ENCODE assay signal across 12 mouse cellular contexts in genomic region chr6:94924338-94925039, GRCm38 (mm10).
"Had no signal": no experiment of that assay in that cellular context is flagged by ENCODE, and none has a peak within 500 bp of the region (broad histone marks: within the 10 kb centered on the region; RNA-seq: fewer than 3 reads in every experiment).

No protein-coding gene starts in this region.

- ATAC-seq: intestine, embryonic 16.5 days; liver, postnatal 0 days; midbrain, embryonic 16.5 days had no signal

- DNase-seq: kidney, adult 2 months; kidney, postnatal 14 days; layer of hippocampus, postnatal 36 days; liver; liver, embryonic 13.5 days; liver, postnatal 0 days; lung, postnatal 36 days; right cerebral cortex, postnatal 25 days; thymus, adult 18-20 months; thymus, postnatal 25 days had no signal
